Comparison of ENCODE assay signal across 12 mouse cellular contexts in genomic region chr6:34707521-34707920, GRCm38 (mm10).
DNase-seq lines count a peak whose midpoint lies in the region; ATAC-seq and TF ChIP-seq lines count a peak whose summit lies in the region.
"Had no signal": no experiment of that assay in that cellular context is flagged by ENCODE, and none has a peak within 500 bp of the region (broad histone marks: within the 10 kb centered on the region; RNA-seq: fewer than 3 reads in every experiment).

No protein-coding gene starts in this region.

- intact Hi-C loops in heart, postnatal 36 days (cut with DNase I): loop anchor here (5.0 kb wide), 1 partner anchor 45 kb away; no protein-coding TSS in a partner anchor

- ATAC-seq in lung, embryonic 14.5 days (ENCODE audit: insufficient read depth): no peak
- ATAC-seq in lung, postnatal 0 days: no peak
- ATAC-seq in embryonic facial prominence, embryonic 15.5 days (ENCODE audit: insufficient number of reproducible peaks, low FRiP score, low TSS enrichment, low read depth): no peak
- no peak for ATAC-seq in stomach, embryonic 14.5 days (ENCODE audit: insufficient number of reproducible peaks, insufficient read depth, low FRiP score, low read depth)
- ATAC-seq: liver, postnatal 0 days had no signal

- no peak overlapping the region for H3K9ac ChIP-seq in lung, embryonic 14.5 days
- H3K9ac ChIP-seq in lung, postnatal 0 days (replicated peaks; ENCODE audit: low read depth): no peak overlapping the region
- H3K9ac ChIP-seq in embryonic facial prominence, embryonic 15.5 days: no peak overlapping the region
- H3K9ac ChIP-seq in stomach, embryonic 14.5 days (replicated peaks; ENCODE audit: low read depth, low read length): no peak overlapping the region
- H3K9ac ChIP-seq: hindbrain, embryonic 15.5 days; liver, postnatal 0 days had no signal

- DNase-seq in heart, embryonic 10.5 days (ENCODE audit: low spot score): peak; percentile 75
- DNase-seq in heart, postnatal 36 days: no peak
- no peak for DNase-seq in lung, embryonic 14.5 days
- no peak for DNase-seq in lung, postnatal 0 days (ENCODE audit: low spot score)
- DNase-seq in embryo, embryonic 10 days (ENCODE audit: low spot score): no peak
- no peak for DNase-seq in cerebellum, adult 9-11 months
- DNase-seq: kidney, postnatal 4 days; liver, postnatal 0 days; thymus, postnatal 36 days had no signal

- peaks cover 56% of the 10 kb centered on the region for H3K4me1 ChIP-seq in heart, embryonic 10.5 days
- peaks cover 29% of the 10 kb centered on the region for H3K4me1 ChIP-seq in lung, embryonic 14.5 days (ENCODE audit: insufficient read depth)
- H3K4me1 ChIP-seq in lung, postnatal 0 days (ENCODE audit: insufficient read depth, low read depth, low read length): peaks cover 6% of the 10 kb centered on the region; the same call in 1 of the 2 replicates
- peaks cover 53% of the 10 kb centered on the region for H3K4me1 ChIP-seq in embryonic facial prominence, embryonic 15.5 days
- H3K4me1 ChIP-seq in stomach, embryonic 14.5 days (ENCODE audit: control insufficient read depth, insufficient read depth, low read length): peaks cover 37% of the 10 kb centered on the region

- no peaks in the 10 kb centered on the region for H3K27me3 ChIP-seq in heart, embryonic 10.5 days (ENCODE audit: insufficient read depth, poor library complexity, severe bottlenecking)
- H3K27me3 ChIP-seq in lung, embryonic 14.5 days (ENCODE audit: insufficient read depth, low read length): no peaks in the 10 kb centered on the region
- no peaks in the 10 kb centered on the region for H3K27me3 ChIP-seq in lung, postnatal 0 days (replicated peaks; ENCODE audit: insufficient read depth, low read length)
- no peaks in the 10 kb centered on the region for H3K27me3 ChIP-seq in embryonic facial prominence, embryonic 15.5 days
- H3K27me3 ChIP-seq in stomach, embryonic 14.5 days (ENCODE audit: control insufficient read depth, insufficient read depth, low read length): no peaks in the 10 kb centered on the region
- H3K27me3 ChIP-seq: hindbrain, embryonic 15.5 days had no signal

- no peak overlapping the region for H3K4me2 ChIP-seq in lung, embryonic 14.5 days
- H3K4me2 ChIP-seq in lung, postnatal 0 days (replicated peaks; ENCODE audit: low read depth, low read length): no peak overlapping the region
- H3K4me2 ChIP-seq in embryonic facial prominence, embryonic 15.5 days (replicated peaks): no peak overlapping the region
- H3K4me2 ChIP-seq in stomach, embryonic 14.5 days (replicated peaks; ENCODE audit: low read depth, low read length): no peak overlapping the region

- no peak for TF ChIP-seq CTCF in lung, embryonic 14.5 days (IDR thresholded peaks at IDR 0.05; ENCODE audit: low read depth)
- TF ChIP-seq CTCF in lung, postnatal 0 days (IDR thresholded peaks at IDR 0.05): no peak

- no peak for TF ChIP-seq EP300 in lung, postnatal 0 days (IDR thresholded peaks at IDR 0.05)

- H3K4me3 ChIP-seq in heart, embryonic 10.5 days: no peak overlapping the region
- H3K4me3 ChIP-seq in lung, embryonic 14.5 days (ENCODE audit: low read depth, low read length): no peak overlapping the region
- H3K4me3 ChIP-seq in lung, postnatal 0 days (ENCODE audit: low read depth, low read length): no peak overlapping the region
- H3K4me3 ChIP-seq in embryonic facial prominence, embryonic 15.5 days (replicated peaks): no peak overlapping the region
- no peak overlapping the region for H3K4me3 ChIP-seq in stomach, embryonic 14.5 days (ENCODE audit: low read depth, low read length)
- H3K4me3 ChIP-seq: hindbrain, embryonic 15.5 days had no signal

- H3K27ac ChIP-seq in heart, embryonic 10.5 days: peak overlapping the region; percentile 91
- H3K27ac ChIP-seq in lung, embryonic 14.5 days (ENCODE audit: low read depth): peak overlapping the region; percentile 91; the same call in 1 of the 2 replicates
- no peak overlapping the region for H3K27ac ChIP-seq in lung, postnatal 0 days (ENCODE audit: low read length)
- H3K27ac ChIP-seq in embryonic facial prominence, embryonic 15.5 days (replicated peaks): peak overlapping the region; percentile 92
- H3K27ac ChIP-seq in stomach, embryonic 14.5 days (ENCODE audit: low read length): peak overlapping the region; percentile 45; the same call in 1 of the 2 replicates

- peaks cover 15% of the 10 kb centered on the region for H3K9me3 ChIP-seq in heart, embryonic 10.5 days
- peaks cover 13% of the 10 kb centered on the region; the same call in 1 of the 2 replicates for H3K9me3 ChIP-seq in lung, embryonic 14.5 days (ENCODE audit: low read depth, low read length)
- peaks cover 16% of the 10 kb centered on the region for H3K9me3 ChIP-seq in lung, postnatal 0 days (ENCODE audit: low read length)
- 0 out of 2 replicates have a peak, but pooled peaks cover 9% of the 10 kb centered on the region for H3K9me3 ChIP-seq in embryonic facial prominence, embryonic 15.5 days (replicated peaks)
- peaks cover 8% of the 10 kb centered on the region for H3K9me3 ChIP-seq in stomach, embryonic 14.5 days (ENCODE audit: control insufficient read depth, low read depth, low read length)
- H3K9me3 ChIP-seq: hindbrain, embryonic 15.5 days had no signal

- WGBS in heart, embryonic 10.5 days: 7% methylated on average over 2 of the region's 2 CpGs
- WGBS in lung, embryonic 14.5 days: 39% methylated on average over 2 of the region's 2 CpGs
- WGBS in lung, postnatal 0 days: 54% methylated on average over 2 of the region's 2 CpGs
- 21% methylated on average over 2 of the region's 2 CpGs for WGBS in embryonic facial prominence, embryonic 15.5 days
- 26% methylated on average over 2 of the region's 2 CpGs for WGBS in stomach, embryonic 14.5 days

- H3K36me3 ChIP-seq in heart, embryonic 10.5 days: peaks cover 32% of the 10 kb centered on the region
- peaks cover 14% of the 10 kb centered on the region; the same call in 1 of the 2 replicates for H3K36me3 ChIP-seq in lung, embryonic 14.5 days (ENCODE audit: insufficient read depth)
- no peaks in the 10 kb centered on the region for H3K36me3 ChIP-seq in lung, postnatal 0 days (ENCODE audit: insufficient read depth, low read length)
- peaks cover 15% of the 10 kb centered on the region for H3K36me3 ChIP-seq in embryonic facial prominence, embryonic 15.5 days
- H3K36me3 ChIP-seq in stomach, embryonic 14.5 days (ENCODE audit: control insufficient read depth, insufficient read depth, low read length): no peaks in the 10 kb centered on the region
- H3K36me3 ChIP-seq: hindbrain, embryonic 15.5 days had no signal
